Mouse (Mus musculus): ENCODE measurements at regions not wholly inside any gene's neighbourhood (a gene's known extent, or its start where the extent isn't known, plus 50 kb on each side); places are given as distances from the start of the nearest gene placed in this dataset.

DNA sequence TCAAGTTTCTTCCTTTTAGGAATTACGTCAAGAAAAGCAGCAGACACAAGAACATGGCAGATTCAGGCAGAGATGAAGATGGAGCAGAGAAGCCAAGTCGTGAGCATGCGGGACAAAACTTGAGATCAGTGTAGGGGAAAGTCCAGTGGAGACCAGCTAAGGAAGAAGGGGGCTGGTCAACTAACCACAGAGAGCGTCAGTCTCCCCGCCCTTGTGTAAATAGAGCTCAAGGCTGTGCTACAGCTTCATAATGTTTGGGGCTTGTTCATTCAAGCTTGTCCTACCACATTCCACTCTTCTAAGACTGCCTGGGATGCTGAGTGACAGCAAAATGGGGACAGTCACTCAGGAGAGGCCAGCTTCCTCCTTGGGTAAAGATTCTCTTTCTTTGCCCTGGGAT, 274.1 kb upstream of the Jarid2 start:
- no peak for TF ChIP-seq POLR2A (IDR thresholded peaks at IDR 0.05; ENCODE audit: low read depth, low read length)
- no peak for TF ChIP-seq CTCF (IDR thresholded peaks at IDR 0.05; ENCODE audit: extremely low read depth, insufficient read length, insufficient replicate concordance, low read depth, low read length)

Measured in small intestine, adult 2 months (tissue).